Mouse (Mus musculus): ENCODE data around the gene Ctbp1. TPM values are rescaled to one million over a fixed set of nuclear protein-coding genes. Genes with fewer than 3 reads are reported as not detected.

Ctbp1 gene
- polyA plus RNA-seq, 1 experiment from 2014 or later, result 569 TPM

- Histone ChIP-seq H3K36me3 (peaks cover 10% of the 10 kb centered on the region), H3K4me2 (replicated peaks) (peak overlapping the region; percentile 94), H3K4me1 (peaks cover 38% of the 10 kb centered on the region), H3K9ac (peak overlapping the region; percentile 93), H3K4me3 (peak overlapping the region; percentile 80), H3K27ac (peak overlapping the region; percentile 91), H3K27me3 (replicated peaks) (no peaks in the 10 kb centered on the region), H3K9me3 (no peaks in the 10 kb centered on the region)
- under 1% methylated on average over 97 of the region's 97 CpGs for WGBS
- ATAC-seq (ENCODE audit: low FRiP score, low read depth), result peak; percentile 74
Observed at GRCm38 (mm10) chr5:33274085-33274952, 475 bp downstream of the Ctbp1 start.

GRCm38 (mm10) chr5:33273777-33274084 is 1.1 kb downstream of the Ctbp1 start:
- Histone ChIP-seq H3K4me3 (peak overlapping the region; percentile 80), H3K27me3 (replicated peaks) (no peaks in the 10 kb centered on the region), H3K9ac (peak overlapping the region; percentile 93), H3K4me2 (replicated peaks) (peak overlapping the region; percentile 94), H3K4me1 (peaks cover 38% of the 10 kb centered on the region), H3K9me3 (no peaks in the 10 kb centered on the region), H3K27ac (peak overlapping the region; percentile 79), H3K36me3 (peaks cover 16% of the 10 kb centered on the region)
- ATAC-seq (ENCODE audit: low FRiP score, low read depth), result no peak
- WGBS, result 14% methylated on average over 6 of the region's 6 CpGs

DNA sequence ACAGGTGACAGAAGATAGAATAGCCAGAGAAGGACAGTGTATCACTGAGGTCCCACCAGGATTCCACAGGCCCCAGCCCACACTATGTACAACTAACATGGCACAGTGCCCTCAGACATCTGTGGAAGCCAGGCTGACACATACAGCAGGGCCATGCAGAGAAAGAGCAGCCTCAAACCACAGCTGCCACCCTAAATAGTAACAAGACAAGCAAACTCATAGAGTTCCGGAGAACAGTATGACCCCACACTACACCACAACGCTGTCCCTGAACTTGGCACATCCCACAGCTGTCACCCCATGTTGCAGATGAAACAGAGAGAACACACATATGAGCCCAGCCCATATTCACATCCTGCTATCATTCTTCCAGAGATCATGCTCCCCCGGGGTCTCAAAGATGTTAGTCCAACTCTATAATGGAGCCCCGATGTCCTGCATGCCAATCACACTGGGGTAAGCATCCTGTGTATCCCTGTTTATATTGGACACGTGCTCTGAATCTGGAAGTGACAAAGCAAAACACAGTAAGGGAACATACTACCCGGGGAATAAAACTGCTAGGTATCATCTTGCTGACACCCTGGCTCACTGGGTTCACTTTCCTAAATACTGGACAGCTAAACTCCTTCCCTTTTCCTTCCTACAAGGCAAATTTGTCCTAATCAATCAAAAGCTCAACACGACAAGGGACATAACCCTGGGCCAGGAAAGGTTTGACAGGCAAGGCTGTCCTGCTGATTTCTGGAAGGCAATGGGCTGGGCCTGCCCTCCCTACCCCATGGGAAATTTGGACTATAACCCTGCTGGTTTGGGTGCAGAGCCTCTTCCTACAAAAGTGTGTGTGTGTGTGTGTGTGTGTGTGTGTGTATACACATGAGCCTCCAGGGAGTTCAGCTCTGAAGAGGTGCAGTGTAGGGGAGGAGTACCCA is 1.7 kb downstream of the Ctbp1 start:
- Histone ChIP-seq H3K9me3 (no peaks in the 10 kb centered on the region), H3K4me2 (replicated peaks) (peak overlapping the region; percentile 94), H3K9ac (peak overlapping the region; percentile 93), H3K27me3 (replicated peaks) (no peaks in the 10 kb centered on the region), H3K36me3 (peaks cover 23% of the 10 kb centered on the region), H3K27ac (no peak overlapping the region), H3K4me1 (peaks cover 38% of the 10 kb centered on the region), H3K4me3 (peak overlapping the region; percentile 80)
- no peak for ATAC-seq (ENCODE audit: low FRiP score, low read depth)
- 78% methylated on average over 7 of the region's 7 CpGs for WGBS

DNA sequence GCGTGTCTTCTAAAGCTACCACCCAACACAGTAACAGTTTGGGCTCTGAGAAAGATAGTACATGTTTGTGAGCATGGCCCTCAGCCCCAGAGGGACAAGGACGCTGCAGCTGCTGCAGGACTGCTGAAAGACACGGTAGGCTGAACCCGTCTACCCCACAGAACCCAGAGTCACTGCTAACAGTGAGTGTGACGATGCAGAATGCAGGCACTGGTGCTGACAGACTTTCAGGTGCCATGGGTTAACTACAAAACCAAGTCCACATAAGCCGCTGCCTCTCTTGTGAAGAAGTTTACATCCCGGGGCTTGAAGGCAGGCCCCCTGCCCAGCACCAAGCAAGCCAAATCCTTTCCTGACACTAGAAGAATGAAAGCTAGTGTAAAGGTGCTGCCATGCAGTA is 2.6 kb downstream of the Ctbp1 start:
- Histone ChIP-seq H3K9me3 (no peaks in the 10 kb centered on the region), H3K4me1 (peaks cover 38% of the 10 kb centered on the region), H3K36me3 (peaks cover 32% of the 10 kb centered on the region), H3K27ac (no peak overlapping the region), H3K4me3 (no peak overlapping the region), H3K9ac (no peak overlapping the region), H3K27me3 (replicated peaks) (no peaks in the 10 kb centered on the region), H3K4me2 (replicated peaks) (peak overlapping the region; percentile 94)
- WGBS, result 86% methylated on average over 7 of the region's 7 CpGs
- ATAC-seq (ENCODE audit: low FRiP score, low read depth), result no peak

GRCm38 (mm10) chr5:33270568-33270967 is 4.2 kb downstream of the Ctbp1 start:
- H3K27ac ChIP-seq, result no peak overlapping the region
- H3K9ac ChIP-seq, result no peak overlapping the region
- peaks cover 35% of the 10 kb centered on the region for H3K4me1 ChIP-seq
- no peak overlapping the region for H3K4me2 ChIP-seq (replicated peaks)
- ATAC-seq (ENCODE audit: low FRiP score, low read depth), result no peak
- H3K36me3 ChIP-seq, result peaks cover 48% of the 10 kb centered on the region
- no peak overlapping the region for H3K4me3 ChIP-seq
- H3K9me3 ChIP-seq, result no peaks in the 10 kb centered on the region
- H3K27me3 ChIP-seq (replicated peaks), result no peaks in the 10 kb centered on the region
- 22% methylated on average over 5 of the region's 5 CpGs for WGBS

- 96% methylated on average over 5 of the region's 5 CpGs for WGBS
- H3K27me3 ChIP-seq (replicated peaks), result no peaks in the 10 kb centered on the region
- H3K9ac ChIP-seq, result no peak overlapping the region
- ATAC-seq (ENCODE audit: low FRiP score, low read depth), result no peak
- no peak overlapping the region for H3K4me2 ChIP-seq (replicated peaks)
- H3K4me3 ChIP-seq, result no peak overlapping the region
- no peaks in the 10 kb centered on the region for H3K4me1 ChIP-seq
- no peak overlapping the region for H3K27ac ChIP-seq
- H3K36me3 ChIP-seq, result peaks cover 100% of the 10 kb centered on the region
- no peaks in the 10 kb centered on the region for H3K9me3 ChIP-seq
Observed at GRCm38 (mm10) chr5:33254416-33254815, 20.4 kb downstream of the Ctbp1 start.

- ATAC-seq (ENCODE audit: low FRiP score, low read depth), result no peak
- H3K27me3 ChIP-seq (replicated peaks), result no peaks in the 10 kb centered on the region
- 91% methylated on average over 12 of the region's 12 CpGs for WGBS
Observed at GRCm38 (mm10) chr5:33248186-33248585, 26.6 kb downstream of the Ctbp1 start.

DNA sequence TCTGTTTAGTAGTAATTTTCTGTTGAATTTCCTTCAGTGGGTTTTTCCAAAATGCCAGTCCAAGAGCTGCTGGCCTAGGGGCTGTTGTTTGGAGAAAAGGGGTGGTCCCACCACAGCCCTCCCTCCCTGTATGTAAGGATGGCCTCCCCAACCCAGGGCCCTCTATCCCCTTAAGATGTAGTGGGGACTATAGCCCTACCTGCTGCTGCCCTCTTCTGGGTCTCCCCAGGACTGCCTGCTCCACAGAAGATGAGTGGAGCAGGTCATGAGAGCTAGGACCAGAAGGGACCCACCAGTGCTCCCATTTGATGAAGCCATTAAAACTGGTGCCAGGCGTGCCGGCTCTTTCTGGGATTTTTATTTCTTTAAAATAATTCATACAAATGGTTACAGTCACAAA is 27.4 kb downstream of the Ctbp1 start:
- ATAC-seq (ENCODE audit: low FRiP score, low read depth), result no peak
- H3K4me3 ChIP-seq, result no peak overlapping the region
- H3K27me3 ChIP-seq (replicated peaks), result no peaks in the 10 kb centered on the region
- H3K27ac ChIP-seq, result no peak overlapping the region
- no peaks in the 10 kb centered on the region for H3K9me3 ChIP-seq
- H3K4me1 ChIP-seq, result no peaks in the 10 kb centered on the region
- H3K9ac ChIP-seq, result no peak overlapping the region
- WGBS, result 98% methylated on average over 2 of the region's 2 CpGs
- H3K4me2 ChIP-seq (replicated peaks), result no peak overlapping the region
- H3K36me3 ChIP-seq, result peaks cover 91% of the 10 kb centered on the region

More at GRCm38 (mm10) chr5:33248186-33248585, 26.6 kb downstream of the Ctbp1 start:
- H3K4me1 ChIP-seq, result no peaks in the 10 kb centered on the region
- H3K36me3 ChIP-seq, result peaks cover 91% of the 10 kb centered on the region
- H3K9me3 ChIP-seq, result no peaks in the 10 kb centered on the region
- H3K27ac ChIP-seq, result no peak overlapping the region
- no peak overlapping the region for H3K9ac ChIP-seq
- H3K4me2 ChIP-seq (replicated peaks), result no peak overlapping the region
- no peak overlapping the region for H3K4me3 ChIP-seq

DNA sequence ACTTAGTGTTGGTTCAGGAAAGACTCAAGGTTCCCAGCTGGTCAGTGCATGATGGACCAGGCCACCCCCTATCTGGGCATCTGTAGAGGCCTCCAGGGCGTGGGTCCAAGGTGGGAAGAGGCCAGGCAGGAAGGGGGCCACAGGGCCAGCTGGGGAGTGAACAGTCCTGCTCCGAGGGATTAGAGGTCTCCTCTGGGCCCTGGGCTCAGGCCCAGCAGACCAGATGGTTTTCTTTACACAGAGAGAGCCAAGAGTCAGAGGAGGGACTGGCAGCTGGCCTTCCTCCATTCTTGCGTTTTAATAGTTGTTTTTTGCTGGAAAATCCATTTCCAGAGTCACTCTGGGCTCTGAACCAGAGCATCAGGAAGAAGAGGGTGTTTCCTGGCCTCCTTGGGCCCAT is 29.1 kb downstream of the Ctbp1 start:
- no peaks in the 10 kb centered on the region for H3K27me3 ChIP-seq (replicated peaks)
- H3K9me3 ChIP-seq, result no peaks in the 10 kb centered on the region
- no peaks in the 10 kb centered on the region for H3K4me1 ChIP-seq
- no peak for ATAC-seq (ENCODE audit: low FRiP score, low read depth)
- no peak overlapping the region for H3K27ac ChIP-seq
- peaks cover 82% of the 10 kb centered on the region for H3K36me3 ChIP-seq
- no peak overlapping the region for H3K4me3 ChIP-seq
- no peak overlapping the region for H3K4me2 ChIP-seq (replicated peaks)
- 84% methylated on average over 3 of the region's 3 CpGs for WGBS
- H3K9ac ChIP-seq, result no peak overlapping the region

DNA sequence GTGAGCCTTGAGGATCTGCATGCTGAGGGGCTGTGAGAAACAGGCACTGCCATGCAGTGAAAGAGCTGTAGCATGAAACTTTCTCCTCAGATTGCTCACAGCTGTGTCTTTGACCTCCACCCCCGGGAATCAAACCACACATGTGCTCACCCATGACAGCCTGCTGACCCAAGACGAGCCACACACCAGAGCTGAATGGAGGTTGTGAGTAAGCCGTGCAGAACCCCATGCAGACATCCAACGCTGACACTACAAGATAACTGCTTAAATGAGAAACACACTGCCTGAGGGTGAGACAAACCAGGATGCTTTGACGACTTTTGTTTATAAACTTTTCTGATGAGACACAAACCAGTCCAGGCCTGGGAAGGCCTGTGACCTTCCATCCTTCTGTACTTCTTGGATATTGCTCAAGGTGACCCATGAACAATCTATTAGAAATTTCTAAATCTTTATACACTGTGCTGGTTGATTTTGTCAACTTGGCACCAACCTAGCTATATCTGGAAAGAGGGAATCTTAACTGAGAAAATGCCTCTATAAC is 30.3 kb downstream of the Ctbp1 start:
- 73% methylated on average over 5 of the region's 5 CpGs for WGBS
- Histone ChIP-seq H3K4me3 (no peak overlapping the region), H3K36me3 (peaks cover 70% of the 10 kb centered on the region), H3K4me1 (no peaks in the 10 kb centered on the region), H3K27me3 (replicated peaks) (no peaks in the 10 kb centered on the region), H3K27ac (no peak overlapping the region), H3K9me3 (no peaks in the 10 kb centered on the region), H3K9ac (no peak overlapping the region), H3K4me2 (replicated peaks) (no peak overlapping the region)
- ATAC-seq (ENCODE audit: low FRiP score, low read depth), result no peak

DNA sequence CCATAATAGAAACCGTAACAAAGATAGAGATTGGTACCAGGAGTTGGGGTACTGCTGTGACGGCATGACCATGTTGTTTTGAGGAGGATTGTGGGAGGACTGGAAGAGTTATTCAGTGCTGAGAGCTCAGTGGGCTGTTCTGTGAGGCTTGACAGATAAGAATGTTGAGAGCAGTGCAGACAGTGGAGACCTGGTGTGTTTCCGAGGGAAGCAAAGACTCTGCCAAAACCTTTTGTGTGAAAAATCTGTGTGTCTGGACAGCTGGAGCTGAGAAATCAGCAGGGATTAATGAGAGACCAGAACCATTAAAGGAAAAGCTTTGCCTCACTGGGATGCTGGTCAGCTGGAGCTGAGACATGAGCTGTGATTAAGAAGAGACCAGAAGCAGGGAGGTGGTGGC is 34.9 kb downstream of the Ctbp1 start:
- no peak for ATAC-seq (ENCODE audit: low FRiP score, low read depth)
- Histone ChIP-seq H3K4me3 (no peak overlapping the region), H3K27me3 (replicated peaks) (no peaks in the 10 kb centered on the region), H3K27ac (no peak overlapping the region), H3K4me2 (replicated peaks) (no peak overlapping the region), H3K36me3 (peaks cover 29% of the 10 kb centered on the region), H3K9ac (no peak overlapping the region), H3K4me1 (no peaks in the 10 kb centered on the region; the same call in 1 of the 2 replicates), H3K9me3 (no peaks in the 10 kb centered on the region)
- 65% methylated on average over 3 of the region's 3 CpGs for WGBS

DNA sequence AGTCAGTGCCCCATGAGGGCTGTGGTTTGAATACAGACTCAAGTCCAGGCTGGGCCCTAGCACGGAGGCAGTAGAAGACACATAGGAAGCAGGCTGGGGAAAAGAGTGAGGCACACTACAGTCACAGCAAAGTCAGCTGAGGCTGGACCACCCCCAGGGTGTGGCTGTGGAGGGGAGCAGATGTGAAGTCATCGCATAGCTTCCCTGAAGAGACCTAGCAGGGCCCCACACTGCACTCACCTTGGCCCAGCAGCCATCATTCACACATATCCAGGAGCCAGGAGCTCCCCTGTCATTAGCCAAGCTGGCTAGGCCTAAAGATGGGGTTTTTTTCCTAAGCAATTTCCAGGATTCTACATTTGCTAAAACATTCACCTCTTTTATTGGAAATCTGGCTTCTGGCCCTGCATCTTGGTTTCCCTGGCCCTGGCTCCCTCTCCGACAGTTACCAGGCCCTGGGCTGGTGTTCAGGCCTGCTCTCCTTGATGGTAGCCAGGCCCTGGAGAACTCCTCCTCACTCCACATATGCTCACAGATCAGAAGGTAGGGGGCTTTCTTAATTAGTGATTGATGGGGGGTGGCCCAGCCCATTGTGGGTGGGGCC is 35.6 kb downstream of the Ctbp1 start:
- ATAC-seq (ENCODE audit: low FRiP score, low read depth), result no peak
- Histone ChIP-seq H3K27me3 (replicated peaks) (no peaks in the 10 kb centered on the region), H3K9ac (no peak overlapping the region), H3K9me3 (no peaks in the 10 kb centered on the region), H3K27ac (no peak overlapping the region), H3K4me1 (no peaks in the 10 kb centered on the region; the same call in 1 of the 2 replicates), H3K4me2 (replicated peaks) (no peak overlapping the region), H3K4me3 (no peak overlapping the region), H3K36me3 (peaks cover 23% of the 10 kb centered on the region)
- 82% methylated on average over 3 of the region's 3 CpGs for WGBS

Measured in neural tube, embryonic 12.5 days (tissue).